Mouse (Mus musculus): ENCODE data around the gene Trpt1.

GRCm38 (mm10) chr19:7018546-7018945, 22.6 kb downstream of the Trpt1 start:
- no peak for TF ChIP-seq CTCF (IDR thresholded peaks at IDR 0.05; ENCODE audit: borderline replicate concordance, extremely low read depth, insufficient read depth, insufficient read length)
- TF ChIP-seq POLR2A (IDR thresholded peaks at IDR 0.05; ENCODE audit: borderline replicate concordance, extremely low read depth, insufficient read depth, insufficient read length, poor library complexity, severe bottlenecking) = no peak

All from brain, embryonic 14.5 days (tissue).